Mouse (Mus musculus): ENCODE results near the gene Gm20509. TPM values are rescaled to one million over a fixed set of nuclear protein-coding genes. Genes with fewer than 3 reads are reported as not detected.

Gene Gm20509
- total RNA-seq (2014; fragmentation: Nextera tagmentation) (not detected in 2 replicates), total RNA-seq (2017) (not detected in 2 replicates), polyA plus RNA-seq (2012) (not detected in 2 replicates)

GRCm38 (mm10) chr9:73102181-73102580 is at the start of gene Gm20509:
Gm20509 (plus strand) TSS chr9:73102470.
- no peaks in the 10 kb centered on the region for H3K36me3 ChIP-seq (replicated peaks)
- no peak for ATAC-seq (ENCODE audit: extremely low read depth, insufficient number of reproducible peaks, low FRiP score, poor library complexity, severe bottlenecking)
- H3K4me3 ChIP-seq (ENCODE audit: low read depth, low read length): no peak within 1 kb of the TSS

GRCm38 (mm10) chr9:73055441-73055911 is 46.8 kb upstream of the Gm20509 start:
- H3K4me3 ChIP-seq (ENCODE audit: low read depth, low read length): no peak overlapping the region
- H3K36me3 ChIP-seq (replicated peaks): peaks cover 12% of the 10 kb centered on the region
- ATAC-seq (ENCODE audit: extremely low read depth, insufficient number of reproducible peaks, low FRiP score, poor library complexity, severe bottlenecking) (no peak), DNase-seq (ENCODE audit: low spot score) (no peak)
- no peaks in the 10 kb centered on the region for H3K27me3 ChIP-seq (ENCODE audit: insufficient read depth, low read length)
- H3K9me3 ChIP-seq (replicated peaks): no peaks in the 10 kb centered on the region
- TF ChIP-seq CTCF (IDR thresholded peaks at IDR 0.05; ENCODE audit: low read depth, low read length) (no peak), GATA1 (IDR thresholded peaks at IDR 0.05; ENCODE audit: borderline replicate concordance, low read length) (no peak), GATA2 (IDR thresholded peaks at IDR 0.05; ENCODE audit: borderline replicate concordance, low read depth, low read length) (no peak), TAL1 (conservative IDR thresholded peaks at IDR 0.05; ENCODE audit: low read depth, low read length) (no peak), POLR2AphosphoS5 (IDR thresholded peaks at IDR 0.05; ENCODE audit: insufficient replicate concordance, low read depth, low read length) (no peak)
- H3K4me1 ChIP-seq (ENCODE audit: insufficient read depth, low read depth, low read length): peaks cover 5% of the 10 kb centered on the region; the same call in 1 of the 2 replicates

More at GRCm38 (mm10) chr9:73102181-73102580, at the start of gene Gm20509:
- DNase-seq (ENCODE audit: low spot score): no peak
- no peaks in the 10 kb centered on the region for H3K9me3 ChIP-seq (replicated peaks)
- H3K27me3 ChIP-seq (ENCODE audit: insufficient read depth, low read length): peaks cover 24% of the 10 kb centered on the region
- TF ChIP-seq GATA2 (IDR thresholded peaks at IDR 0.05; ENCODE audit: borderline replicate concordance, low read depth, low read length) (no peak), TAL1 (conservative IDR thresholded peaks at IDR 0.05; ENCODE audit: low read depth, low read length) (no peak), GATA1 (IDR thresholded peaks at IDR 0.05; ENCODE audit: borderline replicate concordance, low read length) (no peak)
- no peaks in the 10 kb centered on the region for H3K4me1 ChIP-seq (ENCODE audit: insufficient read depth, low read depth, low read length)

GRCm38 (mm10) chr9:73059224-73059623 is 43.0 kb upstream of the Gm20509 start:
- Histone ChIP-seq H3K4me1 (ENCODE audit: insufficient read depth, low read depth, low read length) (peaks cover 2% of the 10 kb centered on the region; the same call in 1 of the 2 replicates), H3K27me3 (ENCODE audit: insufficient read depth, low read length) (no peaks in the 10 kb centered on the region), H3K4me3 (ENCODE audit: low read depth, low read length) (no peak overlapping the region), H3K9me3 (replicated peaks) (no peaks in the 10 kb centered on the region), H3K36me3 (replicated peaks) (peaks cover 16% of the 10 kb centered on the region)
- ATAC-seq (ENCODE audit: extremely low read depth, insufficient number of reproducible peaks, low FRiP score, poor library complexity, severe bottlenecking) (no peak), DNase-seq (ENCODE audit: low spot score) (no peak)
- TF ChIP-seq GATA2 (IDR thresholded peaks at IDR 0.05; ENCODE audit: borderline replicate concordance, low read depth, low read length) (no peak), TAL1 (conservative IDR thresholded peaks at IDR 0.05; ENCODE audit: low read depth, low read length) (no peak), GATA1 (IDR thresholded peaks at IDR 0.05; ENCODE audit: borderline replicate concordance, low read length) (no peak)

- no peak overlapping the region for H3K4me3 ChIP-seq (ENCODE audit: low read depth, low read length)
- TF ChIP-seq GATA2 (IDR thresholded peaks at IDR 0.05; ENCODE audit: borderline replicate concordance, low read depth, low read length) (no peak), POLR2AphosphoS5 (IDR thresholded peaks at IDR 0.05; ENCODE audit: insufficient replicate concordance, low read depth, low read length) (no peak), TAL1 (conservative IDR thresholded peaks at IDR 0.05; ENCODE audit: low read depth, low read length) (no peak), CTCF (IDR thresholded peaks at IDR 0.05; ENCODE audit: low read depth, low read length) (no peak), GATA1 (IDR thresholded peaks at IDR 0.05; ENCODE audit: borderline replicate concordance, low read length) (no peak)
- peaks cover 2% of the 10 kb centered on the region; the same call in 1 of the 2 replicates for H3K4me1 ChIP-seq (ENCODE audit: insufficient read depth, low read depth, low read length)
- no peak for DNase-seq (ENCODE audit: low spot score)
- no peak for ATAC-seq (ENCODE audit: extremely low read depth, insufficient number of reproducible peaks, low FRiP score, poor library complexity, severe bottlenecking)
- H3K36me3 ChIP-seq (replicated peaks): peaks cover 9% of the 10 kb centered on the region
- H3K27me3 ChIP-seq (ENCODE audit: insufficient read depth, low read length): no peaks in the 10 kb centered on the region
- H3K9me3 ChIP-seq (replicated peaks): no peaks in the 10 kb centered on the region
Measured at GRCm38 (mm10) chr9:73063621-73064290, 38.5 kb upstream of the Gm20509 start.

GRCm38 (mm10) chr9:73067086-73067485 is 35.2 kb upstream of the Gm20509 start:
- H3K36me3 ChIP-seq (replicated peaks): peaks cover 7% of the 10 kb centered on the region
- no peak for ATAC-seq (ENCODE audit: extremely low read depth, insufficient number of reproducible peaks, low FRiP score, poor library complexity, severe bottlenecking)
- DNase-seq (ENCODE audit: low spot score): no peak
- TF ChIP-seq TAL1 (conservative IDR thresholded peaks at IDR 0.05; ENCODE audit: low read depth, low read length) (no peak), GATA1 (IDR thresholded peaks at IDR 0.05; ENCODE audit: borderline replicate concordance, low read length) (no peak), POLR2AphosphoS5 (IDR thresholded peaks at IDR 0.05; ENCODE audit: insufficient replicate concordance, low read depth, low read length) (no peak), GATA2 (IDR thresholded peaks at IDR 0.05; ENCODE audit: borderline replicate concordance, low read depth, low read length) (no peak), CTCF (IDR thresholded peaks at IDR 0.05; ENCODE audit: low read depth, low read length) (no peak)
- H3K4me1 ChIP-seq (ENCODE audit: insufficient read depth, low read depth, low read length): peaks cover 6% of the 10 kb centered on the region; the same call in 1 of the 2 replicates
- no peak overlapping the region for H3K4me3 ChIP-seq (ENCODE audit: low read depth, low read length)
- no peaks in the 10 kb centered on the region for H3K9me3 ChIP-seq (replicated peaks)
- H3K27me3 ChIP-seq (ENCODE audit: insufficient read depth, low read length): no peaks in the 10 kb centered on the region

- H3K4me3 ChIP-seq (ENCODE audit: low read depth, low read length): no peak overlapping the region
- no peak for DNase-seq (ENCODE audit: low spot score)
- TF ChIP-seq POLR2AphosphoS5 (IDR thresholded peaks at IDR 0.05; ENCODE audit: insufficient replicate concordance, low read depth, low read length): no peak
- no peak for TF ChIP-seq GATA1 (IDR thresholded peaks at IDR 0.05; ENCODE audit: borderline replicate concordance, low read length)
- no peak for TF ChIP-seq TAL1 (conservative IDR thresholded peaks at IDR 0.05; ENCODE audit: low read depth, low read length)
- TF ChIP-seq CTCF (IDR thresholded peaks at IDR 0.05; ENCODE audit: low read depth, low read length): no peak
- no peak for TF ChIP-seq GATA2 (IDR thresholded peaks at IDR 0.05; ENCODE audit: borderline replicate concordance, low read depth, low read length)
- H3K9me3 ChIP-seq (replicated peaks): no peaks in the 10 kb centered on the region
- H3K27me3 ChIP-seq (ENCODE audit: insufficient read depth, low read length): no peaks in the 10 kb centered on the region
- no peak for ATAC-seq (ENCODE audit: extremely low read depth, insufficient number of reproducible peaks, low FRiP score, poor library complexity, severe bottlenecking)
- peaks cover 7% of the 10 kb centered on the region for H3K36me3 ChIP-seq (replicated peaks)
- peaks cover 6% of the 10 kb centered on the region; the same call in 1 of the 2 replicates for H3K4me1 ChIP-seq (ENCODE audit: insufficient read depth, low read depth, low read length)
Measured at GRCm38 (mm10) chr9:73068230-73068679, 34.0 kb upstream of the Gm20509 start.

All from G1E (cell line).